Mouse (Mus musculus): ENCODE results near the gene Zfp319.

Zfp319 gene

DNA sequence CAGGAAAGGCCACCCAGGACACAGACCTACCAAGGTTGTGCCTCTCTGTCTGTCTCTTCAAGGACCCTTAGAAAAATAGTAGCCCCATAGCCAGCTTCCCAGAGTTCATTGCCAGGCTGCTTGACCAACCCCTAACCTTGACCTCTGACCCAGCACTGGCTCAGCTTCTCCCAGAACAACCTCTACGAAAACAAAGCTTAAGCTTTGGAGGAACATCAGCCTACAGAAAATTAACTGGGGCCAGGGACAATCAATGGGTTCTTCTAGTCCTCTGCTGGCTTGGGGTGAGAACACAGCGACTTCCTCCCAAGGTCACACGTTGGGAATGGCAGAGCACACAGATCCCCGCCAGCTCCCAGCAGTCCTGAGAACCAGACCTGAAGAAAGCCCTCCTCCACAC, 26.2 kb downstream of the Zfp319 start:
- DNase-seq = no peak

- DNase-seq = peak; percentile 53
These were observed 29.3 kb downstream of the Zfp319 start for GRCm38 (mm10) chr8:95302410-95302809.

DNA sequence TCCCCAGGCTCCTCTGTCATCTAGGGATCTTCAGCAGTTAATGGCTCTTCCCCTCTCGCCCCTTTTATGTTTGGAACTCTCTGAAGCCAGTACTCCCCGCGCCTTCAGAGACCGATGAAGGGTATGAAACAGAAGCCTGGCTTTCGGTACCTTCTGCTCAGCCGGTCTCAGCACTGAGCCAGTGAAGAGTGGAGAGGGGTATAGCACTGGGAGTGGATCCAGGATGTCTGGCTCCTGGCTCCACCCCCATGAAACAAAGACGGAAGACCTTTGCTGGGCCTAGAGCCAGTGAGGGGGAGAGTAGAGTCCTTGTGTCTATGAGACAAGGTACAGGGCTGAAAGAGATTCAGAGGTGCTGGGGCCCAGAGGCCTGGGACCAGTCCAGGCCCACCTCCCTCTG, 37.9 kb downstream of the Zfp319 start:
- no peak for DNase-seq

DNA sequence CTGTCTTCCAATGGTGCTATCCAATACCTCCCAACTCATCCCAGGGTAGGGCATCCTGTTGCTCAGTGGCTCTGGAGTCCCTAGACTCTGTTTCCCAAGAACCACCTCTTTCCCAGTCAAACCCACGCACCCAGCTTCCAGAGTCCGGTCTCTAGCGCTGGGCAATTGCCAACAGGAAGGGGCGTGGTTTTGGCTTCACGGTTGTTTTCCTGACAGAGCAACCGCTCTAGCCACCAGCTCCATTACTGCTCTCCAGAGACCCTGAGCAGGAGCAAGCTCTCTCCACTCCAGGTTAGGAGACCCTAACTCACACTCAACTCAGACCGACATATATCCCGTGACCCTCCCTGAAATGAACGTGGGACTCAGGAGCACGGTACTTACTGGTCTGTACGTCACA, 38.6 kb downstream of the Zfp319 start:
- DNase-seq = no peak

DNA sequence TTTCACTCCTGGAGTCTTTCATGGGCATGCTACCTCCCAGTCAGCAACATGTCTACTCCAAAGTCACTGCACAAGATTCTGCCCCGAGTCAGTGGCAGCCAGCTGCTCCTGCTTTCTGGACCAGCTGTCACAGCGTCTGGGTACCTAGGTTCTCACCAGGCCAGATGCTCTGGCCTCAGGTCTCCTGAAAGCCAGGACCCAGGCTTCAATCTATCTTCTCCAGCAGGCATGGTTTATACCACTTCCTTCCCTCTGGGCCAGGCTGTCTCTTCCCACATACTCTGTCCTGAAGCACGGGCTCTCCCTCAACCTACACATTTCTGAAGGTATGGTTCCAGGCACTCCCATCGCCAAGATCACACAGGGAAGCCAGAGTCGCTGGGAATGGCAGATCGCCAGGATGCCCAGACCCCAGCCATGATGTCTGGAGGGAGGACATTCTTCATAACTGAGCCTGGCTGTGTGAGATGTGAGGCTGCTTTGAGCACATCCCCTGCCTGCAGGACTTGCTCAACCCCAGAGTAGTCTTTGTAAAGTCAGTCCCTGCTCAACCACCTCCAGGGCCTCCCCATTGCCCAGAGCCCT, 42.6 kb downstream of the Zfp319 start:
- no peak for DNase-seq

DNA sequence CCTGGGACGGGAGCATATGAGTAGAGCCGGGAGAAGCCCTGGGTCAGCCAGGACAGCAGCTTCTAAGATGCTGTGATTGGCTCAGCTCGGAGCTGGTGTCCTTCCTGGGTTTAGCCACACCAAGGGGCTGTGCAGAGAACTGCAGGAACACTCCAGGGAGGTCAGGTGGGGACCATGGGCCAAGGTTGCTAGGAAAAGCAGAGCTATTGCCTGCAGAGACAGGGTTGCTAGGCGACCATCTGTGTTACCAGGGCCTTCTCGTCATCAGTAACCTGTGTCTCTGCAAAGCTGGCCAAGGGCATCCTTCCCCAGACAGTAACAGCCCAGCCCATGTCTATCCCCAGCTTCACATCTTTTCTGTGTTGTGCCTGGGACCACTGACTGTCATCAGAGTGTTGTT, 50.3 kb downstream of the Zfp319 start:
- no peak for DNase-seq

Measured in thymus, postnatal 14 days (tissue).